Mouse (Mus musculus) ES-E14 (cell line): ENCODE results near the gene Sema6b.

Experiments used
- CHD2 ChIP-seq: IDR thresholded peaks from 2 replicates; pipeline ENCODE4 v1.6.1; 2014; ENCODE audit warnings: mild to moderate bottlenecking, low read depth, low read length, inconsistent platforms
- ZC3H11A ChIP-seq: IDR thresholded peaks from 2 replicates; pipeline ENCODE4 v1.6.1; 2012; ENCODE audit warnings: low read depth, mild to moderate bottlenecking, inconsistent platforms, low read length, borderline replicate concordance

GRCm38 (mm10) chr17:56136558-56136957 lies 3.6 kb downstream of the Sema6b start:
- TF ChIP-seq CHD2, result no peak
- TF ChIP-seq ZC3H11A, result no peak
